In genomic region chr11:108090706-108091105, GRCm38 (mm10) we compare ENCODE assay signal across 20 mouse cellular contexts.
DNase-seq lines count a peak whose midpoint lies in the region; ATAC-seq and TF ChIP-seq lines count a peak whose summit lies in the region.
"Had no signal": no experiment of that assay in that cellular context is flagged by ENCODE, and none has a peak within 500 bp of the region (broad histone marks: within the 10 kb centered on the region; RNA-seq: fewer than 3 reads in every experiment).

No protein-coding gene starts in this region.

- H3K4me1 ChIP-seq in forebrain, embryonic 10.5 days = peaks cover 9% of the 10 kb centered on the region
- H3K4me1 ChIP-seq in forebrain, embryonic 13.5 days = no peaks in the 10 kb centered on the region
- peaks cover 6 to 14% of the 10 kb centered on the region in 2 experiments for H3K4me1 ChIP-seq in heart, embryonic 14.5 days (ENCODE audit: control insufficient read depth in 2 of 2, insufficient read depth in 2 of 2, low read length in 2 of 2)
- peaks cover 16% of the 10 kb centered on the region for H3K4me1 ChIP-seq in olfactory bulb, adult 2 months (ENCODE audit: control insufficient read depth, insufficient read depth, low read length)
- no peaks in the 10 kb centered on the region for H3K4me1 ChIP-seq in kidney, embryonic 14.5 days (ENCODE audit: control insufficient read depth, insufficient read depth, low read length)
- H3K4me1 ChIP-seq: embryonic facial prominence, embryonic 13.5 days; hindbrain, embryonic 12.5 days; liver, embryonic 13.5 days had no signal

- TF ChIP-seq POLR2A in olfactory bulb, adult 2 months (IDR thresholded peaks at IDR 0.05; ENCODE audit: insufficient read depth, low read depth, low read length) = no peak

- no peaks in the 10 kb centered on the region for H3K36me3 ChIP-seq in forebrain, embryonic 10.5 days (replicated peaks)
- no peaks in the 10 kb centered on the region for H3K36me3 ChIP-seq in forebrain, embryonic 13.5 days (ENCODE audit: poor library complexity, severe bottlenecking)
- no peaks in the 10 kb centered on the region for H3K36me3 ChIP-seq in heart, embryonic 14.5 days (ENCODE audit: control insufficient read depth, insufficient read depth, low read length)
- H3K36me3 ChIP-seq in kidney, embryonic 14.5 days (ENCODE audit: control insufficient read depth, insufficient read depth, low read length) = no peaks in the 10 kb centered on the region
- H3K36me3 ChIP-seq: embryonic facial prominence, embryonic 13.5 days; hindbrain, embryonic 12.5 days; liver, embryonic 13.5 days had no signal

- WGBS in forebrain, embryonic 10.5 days = 54% methylated on average over 8 of the region's 8 CpGs
- WGBS in forebrain, embryonic 13.5 days = 25% methylated on average over 8 of the region's 8 CpGs
- 12% methylated on average over 8 of the region's 8 CpGs for WGBS in heart, embryonic 14.5 days
- 42% methylated on average over 8 of the region's 8 CpGs for WGBS in olfactory bulb, adult 2 months
- 30% methylated on average over 8 of the region's 8 CpGs for WGBS in kidney, embryonic 14.5 days

- no peak overlapping the region for H3K4me2 ChIP-seq in forebrain, embryonic 13.5 days
- peak overlapping the region; percentile 27; the same call in 1 of the 2 replicates for H3K4me2 ChIP-seq in heart, embryonic 14.5 days (ENCODE audit: low read length)
- H3K4me2 ChIP-seq in kidney, embryonic 14.5 days (replicated peaks; ENCODE audit: low read depth, low read length) = no peak overlapping the region
- H3K4me2 ChIP-seq: embryonic facial prominence, embryonic 13.5 days; hindbrain, embryonic 12.5 days; liver, embryonic 13.5 days had no signal

- no peak for TF ChIP-seq CTCF in olfactory bulb, adult 2 months (IDR thresholded peaks at IDR 0.05; ENCODE audit: insufficient read depth, low read depth, low read length)

- H3K4me3 ChIP-seq in forebrain, embryonic 10.5 days = no peak overlapping the region
- H3K4me3 ChIP-seq in forebrain, embryonic 13.5 days = no peak overlapping the region
- H3K4me3 ChIP-seq in heart, embryonic 14.5 days (ENCODE audit: control insufficient read depth in 1 of 2, insufficient read depth in 1 of 2, low read depth in 1 of 2, low read length in 2 of 2) = no peak overlapping the region
- H3K4me3 ChIP-seq in olfactory bulb, adult 2 months (ENCODE audit: insufficient read depth, low read depth, low read length) = no peak overlapping the region
- no peak overlapping the region for H3K4me3 ChIP-seq in kidney, embryonic 14.5 days (ENCODE audit: low read length)
- H3K4me3 ChIP-seq: embryonic facial prominence, embryonic 13.5 days; erythroblast, embryonic 14.5 days; gastrocnemius, adult 2 months; hindbrain, embryonic 12.5 days; liver, embryonic 13.5 days had no signal

- no peaks in the 10 kb centered on the region for H3K27me3 ChIP-seq in forebrain, embryonic 10.5 days (ENCODE audit: poor library complexity, severe bottlenecking)
- H3K27me3 ChIP-seq in forebrain, embryonic 13.5 days = no peaks in the 10 kb centered on the region
- H3K27me3 ChIP-seq in heart, embryonic 14.5 days (ENCODE audit: control insufficient read depth, insufficient read depth, low read length) = no peaks in the 10 kb centered on the region
- no peaks in the 10 kb centered on the region for H3K27me3 ChIP-seq in kidney, embryonic 14.5 days (ENCODE audit: control insufficient read depth, insufficient read depth, low read length)
- H3K27me3 ChIP-seq: embryonic facial prominence, embryonic 13.5 days; hindbrain, embryonic 12.5 days; liver, embryonic 13.5 days had no signal

- H3K27ac ChIP-seq in forebrain, embryonic 10.5 days = 0 out of 2 replicates have a peak overlapping the region, but pooled peaks have one; percentile 35
- H3K27ac ChIP-seq in forebrain, embryonic 13.5 days = no peak overlapping the region; the same call in 1 of the 2 replicates
- peak overlapping the region; percentile 53 to 77 for H3K27ac ChIP-seq in heart, embryonic 14.5 days (replicated peaks in 1 of 2; ENCODE audit: control insufficient read depth in 1 of 2, insufficient read depth in 1 of 2, low read depth in 2 of 2, low read length in 2 of 2)
- peak overlapping the region; percentile 27; the same call in 1 of the 2 replicates for H3K27ac ChIP-seq in olfactory bulb, adult 2 months (ENCODE audit: insufficient read depth, low read depth, low read length)
- no peak overlapping the region for H3K27ac ChIP-seq in kidney, embryonic 14.5 days (ENCODE audit: low read depth, low read length)
- H3K27ac ChIP-seq: embryonic facial prominence, embryonic 13.5 days; gastrocnemius, adult 2 months; hindbrain, embryonic 12.5 days; kidney, postnatal 0 days; liver, embryonic 13.5 days had no signal

- ATAC-seq in forebrain, embryonic 13.5 days = no peak
- ATAC-seq in heart, embryonic 14.5 days (ENCODE audit: insufficient number of reproducible peaks, insufficient read depth, low FRiP score, low read depth) = peak; percentile 64; the same call in 1 of the 2 replicates
- ATAC-seq in kidney, embryonic 14.5 days (ENCODE audit: low FRiP score, low TSS enrichment) = no peak
- ATAC-seq: forebrain, embryonic 14.5 days had no signal

- H3K9ac ChIP-seq in forebrain, embryonic 13.5 days = no peak overlapping the region
- no peak overlapping the region; the same call in 1 of the 2 replicates for H3K9ac ChIP-seq in heart, embryonic 14.5 days (ENCODE audit: low read length)
- H3K9ac ChIP-seq in kidney, embryonic 14.5 days (ENCODE audit: low read depth, low read length) = no peak overlapping the region
- H3K9ac ChIP-seq: embryonic facial prominence, embryonic 13.5 days; hindbrain, embryonic 12.5 days; liver, embryonic 13.5 days had no signal

- H3K9me3 ChIP-seq in forebrain, embryonic 10.5 days = no peaks in the 10 kb centered on the region
- no peaks in the 10 kb centered on the region for H3K9me3 ChIP-seq in forebrain, embryonic 13.5 days (replicated peaks)
- H3K9me3 ChIP-seq in heart, embryonic 14.5 days (ENCODE audit: control insufficient read depth, low read length) = no peaks in the 10 kb centered on the region
- H3K9me3 ChIP-seq in kidney, embryonic 14.5 days (ENCODE audit: control insufficient read depth, low read length) = no peaks in the 10 kb centered on the region
- H3K9me3 ChIP-seq: embryonic facial prominence, embryonic 13.5 days; hindbrain, embryonic 12.5 days; liver, embryonic 13.5 days had no signal

- DNase-seq in forebrain, embryonic 10.5 days (ENCODE audit: extremely low spot score, low spot score) = no peak
- no peak for DNase-seq in heart, adult 18-20 months
- peak; percentile 23 for DNase-seq in MN1 (ENCODE audit: low spot score)
- DNase-seq in lung, postnatal 10 days = no peak
- DNase-seq: cerebellum, adult 11 months; cerebellum, adult 9-11 months; gastrocnemius, adult 2 months; kidney, adult 18-20 months; layer of hippocampus, adult 9-11 months; liver, embryonic 13.5 days; lung, adult 2 months had no signal

Comparison
In these comparisons a context has a peak if more than half of its experiments do, and no peak if none do; other contexts are left out.
1. H3K27ac ChIP-seq: peak in forebrain, embryonic 10.5 days (single experiment), heart, embryonic 14.5 days (2 of 2) and olfactory bulb, adult 2 months (single experiment); none in forebrain, embryonic 13.5 days (single experiment) and kidney, embryonic 14.5 days (single experiment).